In genomic region chr7:144940585-144940984, GRCm38 (mm10) we compare ENCODE assay signal across 10 mouse cellular contexts. TPM values are rescaled to one million over a fixed set of nuclear protein-coding genes. Genes with fewer than 3 reads are reported as not detected.
DNase-seq lines count a peak whose midpoint lies in the region; ATAC-seq and TF ChIP-seq lines count a peak whose summit lies in the region.
"Had no signal": no experiment of that assay in that cellular context is flagged by ENCODE, and none has a peak within 500 bp of the region (broad histone marks: within the 10 kb centered on the region; RNA-seq: fewer than 3 reads in every experiment).

No protein-coding gene starts in this region.

- H3K27me3 ChIP-seq in heart, embryonic 12.5 days (replicated peaks) = no peaks in the 10 kb centered on the region
- peaks cover 76% of the 10 kb centered on the region for H3K27me3 ChIP-seq in hindbrain, embryonic 13.5 days
- peaks cover 53% of the 10 kb centered on the region for H3K27me3 ChIP-seq in midbrain, embryonic 13.5 days

- WGBS in heart, embryonic 12.5 days = under 1% methylated on average over 11 of the region's 11 CpGs
- under 1% methylated on average over 11 of the region's 11 CpGs for WGBS in hindbrain, embryonic 13.5 days
- WGBS in midbrain, embryonic 13.5 days = 0% methylated on average over 11 of the region's 11 CpGs

- DNase-seq in heart, postnatal 4 days = no peak
- no peak for DNase-seq in frontal cortex, postnatal 10 days (ENCODE audit: low spot score in 2 of 2)
- no peak for DNase-seq in layer of hippocampus, adult 9-11 months
- no peak for DNase-seq in lung, postnatal 25 days (ENCODE audit: low spot score)

- peaks cover 18% of the 10 kb centered on the region for H3K36me3 ChIP-seq in heart, embryonic 12.5 days
- no peaks in the 10 kb centered on the region for H3K36me3 ChIP-seq in hindbrain, embryonic 13.5 days
- H3K36me3 ChIP-seq in midbrain, embryonic 13.5 days = 0 out of 2 replicates have a peak, but pooled peaks cover 9% of the 10 kb centered on the region

- H3K9ac ChIP-seq in heart, embryonic 12.5 days = peak overlapping the region; percentile 88
- no peak overlapping the region; the same call in 1 of the 2 replicates for H3K9ac ChIP-seq in hindbrain, embryonic 13.5 days
- no peak overlapping the region; the same call in 1 of the 2 replicates for H3K9ac ChIP-seq in midbrain, embryonic 13.5 days (replicated peaks)

- peak overlapping the region; percentile 67 for H3K4me3 ChIP-seq in heart, embryonic 12.5 days
- peak overlapping the region; percentile 66; the same call in 1 of the 2 replicates for H3K4me3 ChIP-seq in bone marrow macrophage, adult 2 months (ENCODE audit: insufficient read depth, low read length)
- H3K4me3 ChIP-seq in hindbrain, embryonic 13.5 days = peak overlapping the region; percentile 51; the same call in 1 of the 2 replicates
- peak overlapping the region; percentile 61 for H3K4me3 ChIP-seq in midbrain, embryonic 13.5 days (replicated peaks)

- H3K27ac ChIP-seq in heart, embryonic 12.5 days (ENCODE audit: poor library complexity, severe bottlenecking) = peak overlapping the region; percentile 95
- peak overlapping the region; percentile 93 for H3K27ac ChIP-seq in bone marrow macrophage, adult 2 months (ENCODE audit: insufficient read depth, low read depth, low read length)
- no peak overlapping the region for H3K27ac ChIP-seq in hindbrain, embryonic 13.5 days
- peak overlapping the region; percentile 72 for H3K27ac ChIP-seq in midbrain, embryonic 13.5 days

- TF ChIP-seq CTCF in bone marrow macrophage, adult 2 months (IDR thresholded peaks at IDR 0.05; ENCODE audit: low read depth, low read length) = no peak

- peak overlapping the region; percentile 96 for H3K4me2 ChIP-seq in heart, embryonic 12.5 days
- peak overlapping the region; percentile 91 for H3K4me2 ChIP-seq in hindbrain, embryonic 13.5 days
- H3K4me2 ChIP-seq in midbrain, embryonic 13.5 days (replicated peaks) = peak overlapping the region; percentile 76

- peaks cover 43% of the 10 kb centered on the region for H3K4me1 ChIP-seq in heart, embryonic 12.5 days (replicated peaks)
- peaks cover 9% of the 10 kb centered on the region for H3K4me1 ChIP-seq in bone marrow macrophage, adult 2 months (ENCODE audit: control insufficient read depth, insufficient read depth, low read length)
- peaks cover 79% of the 10 kb centered on the region for H3K4me1 ChIP-seq in hindbrain, embryonic 13.5 days (replicated peaks)
- peaks cover 78% of the 10 kb centered on the region for H3K4me1 ChIP-seq in midbrain, embryonic 13.5 days (replicated peaks)

- no peak for TF ChIP-seq POLR2A in bone marrow macrophage, adult 2 months (IDR thresholded peaks at IDR 0.05; ENCODE audit: borderline replicate concordance, low read depth, low read length)

- no peak for ATAC-seq in heart, embryonic 12.5 days (ENCODE audit: insufficient number of reproducible peaks, low FRiP score)
- ATAC-seq in hindbrain, embryonic 13.5 days (ENCODE audit: low FRiP score) = no peak
- no peak for ATAC-seq in midbrain, embryonic 13.5 days

- no peaks in the 10 kb centered on the region for H3K9me3 ChIP-seq in heart, embryonic 12.5 days (replicated peaks)
- H3K9me3 ChIP-seq in hindbrain, embryonic 13.5 days = no peaks in the 10 kb centered on the region
- H3K9me3 ChIP-seq in midbrain, embryonic 13.5 days = no peaks in the 10 kb centered on the region

RNA-seq across cellular contexts. Expression of gene Ccnd1, which starts 0.9 kb away (rescaled TPM):
- polyA plus RNA-seq in heart, embryonic 12.5 days (2016; fragmentation: Nextera tagmentation; extraction: Ambion mirVana) = 81.2 and 89.9 TPM in 2 replicates
- total RNA-seq in heart, postnatal 4 days (2021) = 100 to 1,000 TPM; 128 to 130 TPM
- polyA plus RNA-seq in bone marrow macrophage, adult 2 months (2012; ENCODE audit: insufficient read depth, insufficient read length, missing spikeins) = 31.4 and 31.9 TPM in 2 replicates
- 51.2 and 54.9 TPM in 2 replicates for polyA plus RNA-seq in hindbrain, embryonic 13.5 days (2015; fragmentation: Nextera tagmentation; extraction: Ambion mirVana)
- 141 and 143 TPM in 2 replicates for polyA plus RNA-seq in midbrain, embryonic 13.5 days (2015; fragmentation: Nextera tagmentation; extraction: Ambion mirVana)

RNA-seq across cellular contexts. Expression of gene LTO1, which starts 25.7 kb away (rescaled TPM):
- 20.1 and 21.4 TPM in 2 replicates for polyA plus RNA-seq in heart, embryonic 12.5 days (2016; fragmentation: Nextera tagmentation; extraction: Ambion mirVana)
- 10 to 100 TPM; 13.8 to 14.8 TPM for total RNA-seq in heart, postnatal 4 days (2021)
- polyA plus RNA-seq in bone marrow macrophage, adult 2 months (2012; ENCODE audit: insufficient read depth, insufficient read length, missing spikeins) = 21.5 and 30.3 TPM in 2 replicates
- 33.8 and 38.4 TPM in 2 replicates for polyA plus RNA-seq in hindbrain, embryonic 13.5 days (2015; fragmentation: Nextera tagmentation; extraction: Ambion mirVana)
- polyA plus RNA-seq in midbrain, embryonic 13.5 days (2015; fragmentation: Nextera tagmentation; extraction: Ambion mirVana) = 36.4 and 37.8 TPM in 2 replicates

RNA-seq across cellular contexts. Expression of gene Fgf15, which starts 44.3 kb away (rescaled TPM):
- 0.10 TPM in 1 of 2 replicates, not detected in the other for polyA plus RNA-seq in heart, embryonic 12.5 days (2016; fragmentation: Nextera tagmentation; extraction: Ambion mirVana)
- not detected for total RNA-seq in heart, postnatal 4 days (2021)
- not detected in 2 replicates for polyA plus RNA-seq in bone marrow macrophage, adult 2 months (2012; ENCODE audit: insufficient read depth, insufficient read length, missing spikeins)
- 40.1 and 66.5 TPM in 2 replicates for polyA plus RNA-seq in hindbrain, embryonic 13.5 days (2015; fragmentation: Nextera tagmentation; extraction: Ambion mirVana)
- 61.2 and 66.9 TPM in 2 replicates for polyA plus RNA-seq in midbrain, embryonic 13.5 days (2015; fragmentation: Nextera tagmentation; extraction: Ambion mirVana)
- total RNA-seq: left cerebral cortex, postnatal 10 days had no signal
- polyA plus RNA-seq: testis, adult 2 months had no signal

Comparison
In these comparisons a context has a peak if more than half of its experiments do, and no peak if none do; other contexts are left out.
1. RNA of gene Fgf15, which starts 44.3 kb away (polyA plus RNA-seq): 61.2 to 66.9 TPM in midbrain, embryonic 13.5 days and 40.1 to 66.5 TPM in hindbrain, embryonic 13.5 days; 0.10 TPM in heart, embryonic 12.5 days and not detected in bone marrow macrophage, adult 2 months; every median in the first group is over 10 times any median in the second.
2. Peak in every context shown above with its lines, with median percentiles within 50 percentile points of each other: H3K4me2 ChIP-seq and H3K4me3 ChIP-seq.